Mouse (Mus musculus): Measurements from ENCODE around the gene Caln1.

Caln1 gene

DNA sequence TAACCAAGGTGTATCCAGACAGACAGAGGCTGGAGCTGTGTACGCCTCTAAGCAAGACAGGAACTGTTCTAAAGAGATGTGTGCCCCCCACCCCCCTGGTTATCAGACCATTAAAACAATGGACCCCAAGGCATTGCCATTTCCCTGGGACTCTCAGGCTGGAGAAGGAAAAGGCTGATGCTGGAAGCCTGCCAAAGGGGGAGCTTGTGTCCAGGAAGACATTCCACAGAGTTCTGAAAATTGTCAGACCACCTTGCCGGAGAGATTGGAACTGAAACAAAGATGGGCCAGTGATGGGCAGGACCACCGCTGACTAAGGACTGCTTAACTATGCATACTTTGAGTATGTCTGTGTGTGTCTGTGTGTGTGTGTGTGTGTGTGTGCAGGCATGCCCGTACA lies 480.4 kb downstream of the Caln1 start:
- TF ChIP-seq GATA4 (IDR thresholded peaks at IDR 0.05; ENCODE audit: insufficient replicate concordance, low read length), result no peak

DNA sequence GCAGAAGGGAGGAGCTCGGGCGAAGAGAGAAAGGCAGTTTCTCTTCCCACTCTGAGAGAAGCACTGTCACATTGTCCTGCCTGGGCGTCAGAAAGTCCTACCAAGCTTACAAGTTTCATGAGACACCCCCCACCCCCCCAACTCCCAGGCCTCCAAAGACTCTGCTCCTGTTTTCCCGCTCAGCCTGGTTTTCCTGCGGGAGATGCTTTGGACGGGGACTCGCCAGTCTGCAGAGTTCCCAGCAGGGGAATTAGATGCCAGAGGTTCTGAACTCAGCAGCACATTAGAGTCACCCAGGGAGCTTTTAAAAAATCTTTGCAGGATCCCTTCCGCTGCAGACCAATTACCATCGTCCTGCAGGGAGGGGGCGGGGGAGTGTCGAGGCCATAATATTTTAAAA lies 482.9 kb downstream of the Caln1 start:
- TF ChIP-seq GATA4 (IDR thresholded peaks at IDR 0.05; ENCODE audit: insufficient replicate concordance, low read length), result no peak

DNA sequence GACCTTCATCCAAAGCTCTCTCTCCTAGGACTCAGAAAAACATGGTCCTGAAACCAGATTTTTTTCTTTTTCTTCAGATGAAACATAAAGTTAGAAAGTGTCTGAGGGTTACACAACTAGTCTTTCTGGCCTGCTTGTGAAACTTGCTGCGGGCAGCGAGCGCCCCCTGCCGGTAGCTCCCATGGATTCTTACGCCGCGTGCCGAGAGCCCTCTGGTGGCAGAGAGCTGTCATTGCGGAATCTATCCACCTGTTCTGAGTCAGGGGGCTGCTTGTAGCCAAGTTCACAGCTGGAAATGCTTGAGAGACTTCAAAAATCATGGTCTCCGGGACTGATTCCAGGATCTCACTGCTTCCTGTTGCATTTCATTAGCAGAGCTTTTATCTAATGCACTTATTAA lies 484.1 kb downstream of the Caln1 start:
- TF ChIP-seq GATA4 (IDR thresholded peaks at IDR 0.05; ENCODE audit: insufficient replicate concordance, low read length), result no peak

DNA sequence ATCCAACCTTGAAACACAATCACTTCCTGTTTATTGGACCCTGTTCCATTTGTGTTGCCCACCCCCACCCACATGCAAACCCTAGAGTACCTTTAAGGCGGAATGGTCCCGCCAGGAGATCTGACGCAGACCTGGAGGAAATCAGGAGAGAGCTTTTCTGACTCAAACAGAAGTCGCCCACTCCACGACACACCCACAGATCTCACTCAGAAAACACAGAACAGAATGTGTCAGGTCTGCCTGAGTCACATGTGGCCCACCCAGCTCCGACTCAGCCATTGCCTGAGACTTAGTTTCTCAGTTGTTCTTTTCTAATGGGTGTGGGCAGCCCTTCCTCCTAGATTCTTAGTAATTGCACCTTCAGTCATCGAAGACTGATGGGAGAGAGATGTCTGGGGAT lies 485.2 kb downstream of the Caln1 start:
- TF ChIP-seq GATA4 (IDR thresholded peaks at IDR 0.05; ENCODE audit: insufficient replicate concordance, low read length), result no peak

DNA sequence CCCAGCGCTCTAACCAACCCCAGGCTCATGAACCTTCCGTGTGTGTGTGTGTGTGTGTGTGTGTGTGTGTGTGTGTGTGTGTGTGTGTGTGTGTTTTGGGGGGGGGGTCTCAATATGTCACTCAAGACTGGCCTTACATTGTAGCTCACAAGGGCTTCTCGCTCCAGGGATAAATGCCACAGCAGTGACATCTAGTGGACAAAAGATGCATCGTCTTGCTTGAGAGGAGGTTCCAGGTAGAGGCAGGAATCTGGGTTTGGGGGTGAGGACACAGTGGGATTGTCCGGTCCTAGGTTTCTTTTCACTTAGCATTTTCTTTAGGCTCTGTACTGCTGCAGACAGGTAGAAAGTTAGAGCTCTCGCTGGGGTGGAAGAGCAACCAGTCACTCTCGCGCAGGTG lies 488.9 kb downstream of the Caln1 start:
- TF ChIP-seq GATA4 (IDR thresholded peaks at IDR 0.05; ENCODE audit: insufficient replicate concordance, low read length), result no peak

DNA sequence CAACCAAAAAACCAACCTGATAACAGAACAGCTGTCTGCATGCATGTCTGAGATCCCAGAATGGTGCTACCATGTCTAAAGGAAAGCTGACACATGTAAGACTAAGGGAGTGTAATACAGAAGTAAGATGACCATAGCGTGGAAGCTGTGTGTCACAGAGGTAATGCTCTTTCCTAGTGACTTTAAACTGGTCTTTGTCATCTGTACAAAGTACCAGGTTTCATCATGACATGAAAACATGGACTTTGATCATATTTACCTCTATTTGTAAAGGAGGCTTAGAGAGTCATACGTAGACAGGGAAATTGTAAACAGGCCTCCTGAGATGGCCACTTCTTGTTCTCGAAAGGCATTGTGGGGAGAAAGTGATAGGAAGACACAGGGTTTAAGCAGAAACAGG lies 489.5 kb downstream of the Caln1 start:
- no peak for TF ChIP-seq GATA4 (IDR thresholded peaks at IDR 0.05; ENCODE audit: insufficient replicate concordance, low read length)

DNA sequence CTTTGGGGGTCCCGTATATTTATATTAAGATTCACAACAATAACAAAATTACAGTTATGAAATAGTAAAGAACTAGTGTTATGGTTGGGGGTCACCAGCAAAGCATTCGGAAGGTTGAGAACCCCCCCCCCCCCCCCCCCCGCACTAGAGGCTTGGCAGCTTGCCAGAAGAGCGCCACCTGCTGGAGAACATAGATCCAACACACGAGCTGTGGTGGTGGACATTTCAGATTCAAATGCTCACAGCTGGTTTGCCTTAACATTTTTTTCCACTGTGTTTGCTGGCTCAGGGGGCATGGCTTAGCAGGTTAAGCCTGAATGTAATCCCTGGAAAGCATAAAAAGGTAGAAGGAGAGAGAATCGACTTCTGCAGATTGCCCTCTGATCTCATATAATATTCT lies 490.5 kb downstream of the Caln1 start:
- TF ChIP-seq GATA4 (IDR thresholded peaks at IDR 0.05; ENCODE audit: insufficient replicate concordance, low read length), result no peak

DNA sequence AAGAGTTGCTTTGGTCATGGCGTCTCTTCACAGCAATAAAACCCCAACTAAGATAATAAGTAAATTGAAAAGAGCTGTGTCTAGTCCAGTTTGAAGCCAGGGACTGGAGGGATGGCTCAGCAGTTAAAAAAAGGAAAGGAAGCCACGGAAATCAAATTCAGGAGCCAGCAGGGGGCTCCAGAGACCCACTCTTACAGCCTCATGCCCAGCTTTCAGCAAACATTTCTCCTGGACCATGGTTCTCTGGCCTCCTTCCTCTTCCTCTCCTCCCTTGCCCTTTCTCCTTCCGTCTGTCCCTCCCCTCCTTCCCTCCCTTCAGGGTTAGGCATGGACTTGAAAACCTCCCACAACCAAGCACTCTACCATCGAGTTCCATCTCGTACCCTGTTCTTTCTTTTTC lies 493.0 kb downstream of the Caln1 start:
- TF ChIP-seq GATA4 (IDR thresholded peaks at IDR 0.05; ENCODE audit: insufficient replicate concordance, low read length), result no peak

DNA sequence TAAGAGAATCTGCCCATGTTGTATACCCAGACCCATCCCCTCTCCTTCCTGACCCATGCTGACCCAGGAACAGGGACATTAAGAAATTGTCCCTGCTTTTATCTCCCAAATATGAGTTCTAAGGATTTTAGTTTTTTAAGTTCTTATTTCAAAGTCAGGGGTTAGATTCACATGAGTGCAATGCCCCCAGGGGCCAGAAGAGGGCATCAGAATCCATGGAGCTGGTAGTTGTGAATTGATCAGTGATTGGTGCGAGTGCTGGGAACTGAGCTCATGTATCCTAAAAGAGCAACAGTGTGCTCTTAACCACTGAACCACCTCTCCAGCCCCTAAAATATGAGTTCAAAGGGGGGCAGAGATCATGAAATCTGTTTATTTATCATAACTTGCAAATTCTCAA lies 500.6 kb downstream of the Caln1 start:
- no peak for TF ChIP-seq GATA4 (IDR thresholded peaks at IDR 0.05; ENCODE audit: insufficient replicate concordance, low read length)

DNA sequence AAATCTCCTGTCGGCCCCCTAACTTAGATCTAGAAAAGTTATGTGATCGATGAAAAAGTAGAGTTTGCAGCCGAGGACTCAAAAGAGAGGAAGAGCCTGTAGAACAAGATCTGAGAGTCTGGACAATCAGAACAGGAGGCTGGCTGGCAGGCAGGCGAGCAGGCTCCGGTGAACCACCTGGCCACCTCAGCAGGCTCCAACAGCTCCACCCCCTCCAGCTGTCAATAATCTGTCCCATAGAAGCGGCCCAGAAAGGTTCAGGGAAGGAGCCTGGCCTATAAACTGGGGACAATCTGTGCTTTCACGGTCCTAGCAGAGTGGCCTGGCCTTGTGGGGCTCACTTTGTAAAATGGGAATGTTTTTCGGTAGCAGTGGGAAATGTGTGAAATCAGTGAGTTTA lies 501.8 kb downstream of the Caln1 start:
- no peak for TF ChIP-seq GATA4 (IDR thresholded peaks at IDR 0.05; ENCODE audit: insufficient replicate concordance, low read length)

DNA sequence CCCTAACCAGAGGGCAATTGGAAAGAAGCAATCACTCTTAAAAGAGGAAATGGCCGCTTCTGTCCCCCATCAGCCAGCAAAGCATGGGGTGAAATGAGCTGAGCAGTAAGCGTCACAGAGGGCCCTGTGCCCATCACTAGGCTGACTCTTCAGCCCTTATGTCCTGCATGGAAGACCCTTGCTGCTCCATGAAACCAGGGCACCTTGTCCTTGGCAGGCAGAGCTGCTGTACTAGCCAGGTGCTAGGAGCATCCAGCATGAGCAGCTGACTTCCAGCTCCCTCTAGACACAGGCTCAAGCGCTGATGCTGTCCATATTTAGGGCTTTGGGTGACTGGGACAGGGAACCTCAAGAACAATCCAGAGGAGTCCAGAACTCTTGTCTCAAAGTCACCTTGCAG lies 506.1 kb downstream of the Caln1 start:
- TF ChIP-seq GATA4 (IDR thresholded peaks at IDR 0.05; ENCODE audit: insufficient replicate concordance, low read length), result no peak

DNA sequence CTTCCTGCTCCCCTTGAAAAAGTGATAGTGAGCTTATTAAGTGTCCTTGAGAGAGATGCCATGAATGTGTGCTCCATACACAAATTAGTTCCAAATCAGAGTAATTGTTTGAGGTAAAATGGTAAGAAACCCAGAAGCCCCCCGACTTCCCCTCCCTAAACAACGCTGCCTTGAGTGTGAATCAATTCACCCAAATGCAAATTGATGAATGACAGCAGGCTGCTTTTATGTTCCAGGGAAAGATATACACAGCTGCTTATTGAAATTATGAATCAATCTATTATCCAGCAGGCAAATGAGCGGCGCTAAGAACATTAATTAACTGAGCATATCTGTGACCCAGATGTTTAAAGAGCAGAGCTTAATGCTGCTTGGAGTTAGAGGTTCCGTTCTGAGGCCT lies 511.1 kb downstream of the Caln1 start:
- TF ChIP-seq GATA4 (IDR thresholded peaks at IDR 0.05; ENCODE audit: insufficient replicate concordance, low read length), result no peak

DNA sequence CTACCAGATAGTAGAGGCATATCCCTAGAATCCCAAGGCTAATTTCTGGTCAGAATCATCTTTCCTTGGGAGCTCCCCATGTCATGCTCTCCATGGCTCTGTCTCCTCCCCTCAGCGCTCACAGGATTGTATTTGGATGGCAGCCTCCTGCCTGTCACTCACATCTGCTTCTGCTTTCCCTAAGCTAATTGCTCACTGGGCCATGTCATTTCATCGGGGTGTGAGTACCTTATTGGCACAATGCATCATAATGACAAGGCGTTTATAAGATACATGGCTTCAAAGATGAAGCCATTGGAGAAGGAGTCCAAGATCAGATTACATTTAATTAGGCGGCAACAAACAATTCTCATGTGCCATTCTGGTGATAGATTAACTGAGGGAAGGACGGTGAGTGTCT lies 522.5 kb downstream of the Caln1 start:
- TF ChIP-seq GATA4 (IDR thresholded peaks at IDR 0.05; ENCODE audit: insufficient replicate concordance, low read length), result no peak

DNA sequence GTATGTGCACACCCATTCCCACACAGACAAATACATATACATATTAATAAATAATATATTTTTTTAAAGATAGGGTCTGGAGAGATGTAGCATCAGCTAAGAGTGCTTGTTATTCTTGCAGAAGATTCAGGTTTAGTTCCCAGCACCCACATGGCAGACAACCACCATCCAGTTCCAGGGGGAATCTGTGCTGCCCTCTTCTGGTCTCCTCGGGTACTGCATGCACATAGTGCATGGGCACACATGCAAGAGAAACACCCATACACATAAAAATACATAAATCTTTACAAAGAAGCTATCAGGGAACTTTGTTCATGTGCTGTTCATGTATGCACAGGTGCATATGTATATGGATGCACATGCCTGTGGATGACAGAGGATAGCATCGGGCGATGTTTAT lies 526.7 kb downstream of the Caln1 start:
- no peak for TF ChIP-seq GATA4 (IDR thresholded peaks at IDR 0.05; ENCODE audit: insufficient replicate concordance, low read length)

Measured in liver, adult (tissue).